8 mouse cellular contexts compared by ENCODE assay signal in genomic region chr5:25436081-25436480, GRCm38 (mm10).
A peak's percentile ranks its signal among the peaks of the same experiment; 100 is the strongest.
DNase-seq lines count a peak whose midpoint lies in the region; ATAC-seq and TF ChIP-seq lines count a peak whose summit lies in the region.
"Had no signal": no experiment of that assay in that cellular context is flagged by ENCODE, and none has a peak within 500 bp of the region (broad histone marks: within the 10 kb centered on the region; RNA-seq: fewer than 3 reads in every experiment).

No protein-coding gene starts in this region.

- no peak overlapping the region for H3K4me3 ChIP-seq in E14TG2a.4 (replicated peaks; ENCODE audit: low read length)
- no peak overlapping the region for H3K4me3 ChIP-seq in kidney, postnatal 0 days (replicated peaks; ENCODE audit: low read depth, low read length)
- H3K4me3 ChIP-seq in lung, embryonic 16.5 days (ENCODE audit: low read length) = no peak overlapping the region
- H3K4me3 ChIP-seq: heart, embryonic 15.5 days had no signal

- peak; percentile 38 for TF ChIP-seq CTCF in E14TG2a.4 (conservative IDR thresholded peaks at IDR 0.05; ENCODE audit: low read length)
- TF ChIP-seq CTCF in kidney, postnatal 0 days (IDR thresholded peaks at IDR 0.05; ENCODE audit: low read depth) = peak; percentile 76

- H3K27ac ChIP-seq in kidney, postnatal 0 days = no peak overlapping the region
- no peak overlapping the region for H3K27ac ChIP-seq in lung, embryonic 16.5 days (ENCODE audit: low read length)
- H3K27ac ChIP-seq: heart, embryonic 15.5 days had no signal

- no peak overlapping the region for H3K9ac ChIP-seq in kidney, postnatal 0 days (ENCODE audit: low read depth, low read length)
- H3K9ac ChIP-seq in lung, embryonic 16.5 days (ENCODE audit: low read length) = no peak overlapping the region
- H3K9ac ChIP-seq: heart, embryonic 15.5 days had no signal

- ATAC-seq in kidney, postnatal 0 days (replicated peaks; ENCODE audit: low FRiP score, low read depth) = no peak
- peak; percentile 34; the same call in 1 of the 2 replicates for ATAC-seq in lung, embryonic 16.5 days (ENCODE audit: low read depth)

- no peak overlapping the region for H3K4me2 ChIP-seq in kidney, postnatal 0 days (ENCODE audit: low read length)
- no peak overlapping the region for H3K4me2 ChIP-seq in lung, embryonic 16.5 days (ENCODE audit: low read depth, low read length)
- H3K4me2 ChIP-seq: heart, embryonic 15.5 days had no signal

- H3K4me1 ChIP-seq in E14TG2a.4 (replicated peaks; ENCODE audit: low read depth, low read length) = no peaks in the 10 kb centered on the region
- H3K4me1 ChIP-seq in kidney, postnatal 0 days (replicated peaks; ENCODE audit: insufficient read depth, low read length) = no peaks in the 10 kb centered on the region
- no peaks in the 10 kb centered on the region for H3K4me1 ChIP-seq in lung, embryonic 16.5 days (replicated peaks; ENCODE audit: control insufficient read depth, insufficient read depth, low read length)
- H3K4me1 ChIP-seq: heart, embryonic 15.5 days had no signal

- no peaks in the 10 kb centered on the region for H3K36me3 ChIP-seq in E14TG2a.4 (ENCODE audit: insufficient read depth, low read length)
- H3K36me3 ChIP-seq in kidney, postnatal 0 days (ENCODE audit: insufficient read depth, low read length) = no peaks in the 10 kb centered on the region
- no peaks in the 10 kb centered on the region for H3K36me3 ChIP-seq in lung, embryonic 16.5 days (ENCODE audit: control insufficient read depth, insufficient read depth, low read length)
- H3K36me3 ChIP-seq: heart, embryonic 15.5 days had no signal

- 15% methylated on average over 3 of the region's 3 CpGs for WGBS in kidney, postnatal 0 days
- 14% methylated on average over 3 of the region's 3 CpGs for WGBS in lung, embryonic 16.5 days

- peak; percentile 75 for DNase-seq in R1 (ENCODE audit: low read depth, low spot score)
- DNase-seq in cerebellum, postnatal 10 days = peak; percentile 70 to 79
- peak; percentile 21 to 33 for DNase-seq in gastrocnemius, postnatal 4 days (ENCODE audit: low spot score in 2 of 2)
- peak; percentile 83 for DNase-seq in kidney, postnatal 0 days (ENCODE audit: low spot score)
- peak; percentile 83 for DNase-seq in retina, postnatal 1 day

- H3K9me3 ChIP-seq in E14TG2a.4 (ENCODE audit: low read length) = peaks cover 31% of the 10 kb centered on the region
- H3K9me3 ChIP-seq in kidney, postnatal 0 days (replicated peaks; ENCODE audit: low read length) = no peaks in the 10 kb centered on the region
- no peaks in the 10 kb centered on the region for H3K9me3 ChIP-seq in lung, embryonic 16.5 days (ENCODE audit: control insufficient read depth, low read length)
- H3K9me3 ChIP-seq: heart, embryonic 15.5 days had no signal

- H3K27me3 ChIP-seq in E14TG2a.4 (ENCODE audit: insufficient read depth, low read length) = no peaks in the 10 kb centered on the region
- H3K27me3 ChIP-seq in kidney, postnatal 0 days (ENCODE audit: insufficient read depth, low read length) = no peaks in the 10 kb centered on the region
- H3K27me3 ChIP-seq in lung, embryonic 16.5 days (ENCODE audit: control insufficient read depth, insufficient read depth, low read depth, low read length) = no peaks in the 10 kb centered on the region
- H3K27me3 ChIP-seq: heart, embryonic 15.5 days had no signal

Comparison
In these comparisons a context has a peak if more than half of its experiments do, and no peak if none do; other contexts are left out.
1. DNase-seq: peak in every context shown above with its lines; median percentile 83 in kidney, postnatal 0 days; 83 in retina, postnatal 1 day; 75 in R1; 74 in cerebellum, postnatal 10 days; 27 in gastrocnemius, postnatal 4 days.